Mouse (Mus musculus) central nervous system, embryonic 18 days (tissue): ENCODE data around the gene Tmprss11a. TPM values are rescaled to one million over a fixed set of nuclear protein-coding genes. Genes with fewer than 3 reads are reported as not detected.

Experiments used
- polyA plus RNA-seq: library from polyadenylated mRNA; depleted of rRNA; stranded (reverse); fragments of >200 nt; gene quantifications from 2 replicates; pipeline ENCODE4 v1.2.3, GENCODE M21; 2012; rRNA removed

Tmprss11a gene
- polyA plus RNA-seq, result 0.03 TPM in 2 replicates

GRCm38 (mm10) chr5:86468890-86469289 lies at the start of gene Tmprss11a:
Gene Tmprss11a (minus strand): TSS chr5:86468990.

GRCm38 (mm10) chr5:86518500-86518899 lies 49.7 kb upstream of the Tmprss11a start, which contains the start of gene Tmprss11g:
Gene Tmprss11g (minus strand): TSS chr5:86518600.

GRCm38 (mm10) chr5:86373320-86373719 lies 95.5 kb downstream of the Tmprss11a start, which contains the start of gene Tmprss11d:
Gene Tmprss11d (minus strand): TSS chr5:86373420.

Other genes with a start within 250 kb of the Tmprss11a start
- not detected in 2 replicates for gene Tmprss11c, start 179.7 kb downstream of the Tmprss11a start, polyA plus RNA-seq
- gene Tmprss11d, start 95.6 kb downstream of the Tmprss11a start, polyA plus RNA-seq, result 0.03 and 0.23 TPM in 2 replicates
- gene Tmprss11g, start 49.6 kb upstream of the Tmprss11a start, polyA plus RNA-seq, result 0.03 TPM in 2 replicates
- gene Tmprss11f, start 163.4 kb upstream of the Tmprss11a start, polyA plus RNA-seq, result 0.16 TPM in 1 of 2 replicates, not detected in the other
- 0.01 TPM in 1 of 2 replicates, not detected in the other for gene Tmprss11b, start 207.4 kb upstream of the Tmprss11a start, polyA plus RNA-seq